ENCODE assay signal across 25 mouse cellular contexts in genomic region chr5:20703971-20704575, GRCm38 (mm10).
DNase-seq lines count a peak whose midpoint lies in the region; ATAC-seq and TF ChIP-seq lines count a peak whose summit lies in the region.
"Had no signal": no experiment of that assay in that cellular context is flagged by ENCODE, and none has a peak within 500 bp of the region (broad histone marks: within the 10 kb centered on the region; RNA-seq: fewer than 3 reads in every experiment).

No protein-coding gene starts in this region.

- no peak overlapping the region for H3K4me3 ChIP-seq in heart, adult 2 months
- H3K4me3 ChIP-seq in G1E (ENCODE audit: low read depth, low read length) = peak overlapping the region; percentile 13; the same call in 1 of the 2 replicates
- H3K4me3 ChIP-seq: embryonic facial prominence, embryonic 12.5 days; heart, embryonic 10.5 days; heart, embryonic 13.5 days had no signal

- no peaks in the 10 kb centered on the region for H3K36me3 ChIP-seq in heart, adult 2 months (ENCODE audit: control insufficient read depth, insufficient read depth, low read length)
- H3K36me3 ChIP-seq in G1E (replicated peaks) = no peaks in the 10 kb centered on the region
- H3K36me3 ChIP-seq: embryonic facial prominence, embryonic 12.5 days; embryonic facial prominence, embryonic 15.5 days; heart, embryonic 10.5 days; heart, embryonic 13.5 days had no signal

- TF ChIP-seq POLR2A in heart, adult 2 months (IDR thresholded peaks at IDR 0.05; ENCODE audit: insufficient read depth, low read depth, low read length) = no peak

- H3K9me3 ChIP-seq in G1E (replicated peaks) = no peaks in the 10 kb centered on the region
- H3K9me3 ChIP-seq: embryonic facial prominence, embryonic 12.5 days; embryonic facial prominence, embryonic 15.5 days; heart, embryonic 10.5 days; heart, embryonic 13.5 days had no signal

- TF ChIP-seq CTCF in heart, adult 2 months (IDR thresholded peaks at IDR 0.05) = no peak
- TF ChIP-seq CTCF in G1E (IDR thresholded peaks at IDR 0.05; ENCODE audit: low read depth, low read length) = no peak

- TF ChIP-seq EP300 in heart, adult 2 months (IDR thresholded peaks at IDR 0.05; ENCODE audit: insufficient read depth, low read depth, low read length) = no peak

- intact Hi-C loops in heart, adult 2 months (cut with DNase I) = no loop called here

- H3K79me2 ChIP-seq in heart, adult 2 months (replicated peaks; ENCODE audit: control insufficient read depth, insufficient read depth, low read length) = no peaks in the 10 kb centered on the region

- H3K27me3 ChIP-seq in heart, adult 2 months (ENCODE audit: control insufficient read depth, insufficient read depth, low read length) = no peaks in the 10 kb centered on the region
- peaks cover 27% of the 10 kb centered on the region for H3K27me3 ChIP-seq in G1E (ENCODE audit: insufficient read depth, low read length)
- H3K27me3 ChIP-seq: embryonic facial prominence, embryonic 12.5 days; embryonic facial prominence, embryonic 15.5 days had no signal

- no peak overlapping the region for H3K9ac ChIP-seq in heart, adult 2 months (ENCODE audit: low read depth, low read length)
- H3K9ac ChIP-seq: embryonic facial prominence, embryonic 12.5 days; embryonic facial prominence, embryonic 15.5 days; forebrain, postnatal 0 days; heart, embryonic 13.5 days had no signal

- DNase-seq in heart, adult 11 months = peak; percentile 72
- DNase-seq in heart, adult 2 months = no peak
- DNase-seq in 416B (ENCODE audit: low read depth) (peak; percentile 15), G1E (ENCODE audit: low spot score) (no peak)
- DNase-seq in induced T-regulatory cell, adult 2 months (ENCODE audit: low read depth) = peak; percentile 9
- DNase-seq in ovary, postnatal 36 days (ENCODE audit: low spot score) = no peak
- DNase-seq in layer of hippocampus, adult 9-10 months (ENCODE audit: low spot score) = no peak
- DNase-seq: adrenal gland, postnatal 10 days; adrenal gland, postnatal 36 days; cerebellum, adult 18-20 months; cerebellum, postnatal 14 days; forebrain, postnatal 0 days; gastrocnemius, adult 2 months; gastrocnemius, postnatal 14 days; heart, adult 18-20 months; heart, postnatal 14 days; heart, postnatal 4 days had no signal

- ATAC-seq in G1E (ENCODE audit: extremely low read depth, insufficient number of reproducible peaks, low FRiP score, poor library complexity, severe bottlenecking) = no peak
- ATAC-seq: CD4-positive, CD25-positive, alpha-beta regulatory T cell, adult 4 months; forebrain, embryonic 14.5 days; forebrain, postnatal 0 days; hindbrain, postnatal 0 days had no signal

- no peaks in the 10 kb centered on the region for H3K4me1 ChIP-seq in heart, adult 2 months (ENCODE audit: control insufficient read depth, insufficient read depth, low read length)
- peaks cover 27% of the 10 kb centered on the region for H3K4me1 ChIP-seq in G1E (ENCODE audit: insufficient read depth, low read depth, low read length)
- H3K4me1 ChIP-seq: embryonic facial prominence, embryonic 12.5 days; heart, embryonic 10.5 days had no signal

- H3K27ac ChIP-seq in heart, adult 2 months = no peak overlapping the region
- H3K27ac ChIP-seq: embryonic facial prominence, embryonic 12.5 days; embryonic facial prominence, embryonic 15.5 days; gastrocnemius, adult 2 months; heart, embryonic 10.5 days; heart, embryonic 13.5 days; hindbrain, embryonic 14.5 days; hindbrain, postnatal 0 days had no signal

- WGBS in heart, adult 2 months = 93% methylated on average over 13 of the region's 13 CpGs

Comparison
In these comparisons a context has a peak if more than half of its experiments do, and no peak if none do; other contexts are left out.
1. DNase-seq: peak in heart, adult 11 months (single experiment), 416B (single experiment) and induced T-regulatory cell, adult 2 months (single experiment); none in heart, adult 2 months (0 of 2), G1E (single experiment), ovary, postnatal 36 days (single experiment) and layer of hippocampus, adult 9-10 months (single experiment).